Mouse (Mus musculus) limb, embryonic 12.5 days (tissue): ENCODE data around the gene Scd2. TPM values are rescaled to one million over a fixed set of nuclear protein-coding genes. Genes with fewer than 3 reads are reported as not detected.
"Not testable (repeated sequence)": the region's sequence is repeated elsewhere in the genome, so short reads cannot be mapped to it uniquely, and the experiment has no call there.

Experiments used
- ATAC-seq: fragments of 200-750 bp; cut with Nextera tagmentation; 2 replicates; pipeline ENCODE4 v1.8.0; 2017; ENCODE audit warnings: low read depth, moderate TSS enrichment; ENCODE audit not compliant: insufficient number of reproducible peaks, insufficient read depth, low FRiP score, low TSS enrichment
- H3K27ac ChIP-seq: fragments of 300-500 bp; sonication (generic); 2 replicates; pipeline ENCODE4 v1.5.1; 2016; ENCODE audit warnings: mild to moderate bottlenecking, moderate library complexity
- H3K27me3 ChIP-seq: fragments of 300-500 bp; sonication (generic); 2 replicates; pipeline ENCODE4 v1.6.1; 2016; ENCODE audit warnings: mild to moderate bottlenecking, moderate library complexity
- H3K36me3 ChIP-seq: fragments of 300-500 bp; sonication (generic); 2 replicates; pipeline ENCODE4 v1.6.1; 2016; ENCODE audit warnings: mild to moderate bottlenecking, moderate library complexity
- H3K4me1 ChIP-seq: fragments of 300-500 bp; sonication (generic); replicated peaks from 2 replicates; pipeline ENCODE4 v1.6.1; 2016
- H3K4me2 ChIP-seq: fragments of 300-500 bp; sonication (generic); 2 replicates; pipeline ENCODE4 v1.6.1; 2016; ENCODE audit warnings: mild to moderate bottlenecking, moderate library complexity
- H3K4me3 ChIP-seq: fragments of 300-500 bp; sonication (generic); replicated peaks from 2 replicates; pipeline ENCODE4 v1.5.1; 2016; ENCODE audit warnings: mild to moderate bottlenecking
- H3K9ac ChIP-seq: fragments of 300-500 bp; sonication (generic); replicated peaks from 2 replicates; pipeline ENCODE4 v1.6.1; 2016; ENCODE audit warnings: mild to moderate bottlenecking, moderate library complexity
- H3K9me3 ChIP-seq: fragments of 300-500 bp; sonication (generic); 2 replicates; pipeline ENCODE4 v1.6.1; 2016; ENCODE audit warnings: mild to moderate bottlenecking, moderate library complexity
- WGBS: fragments of 180-500 bp; shearing (Covaris S2); methylation state at CpG from one replicate; pipeline ENCODE4 v1.1.7; 2016; 5-methylcytosine and 5-hydroxymethylcytosine counted together
- polyA plus RNA-seq: library from polyadenylated mRNA; unstranded; fragments of >200 nt; fragmentation: Nextera tagmentation; extraction: Ambion mirVana; gene quantifications from 2 replicates; pipeline ENCODE4 v1.2.1, GENCODE M21; 2016

Scd2 gene
- polyA plus RNA-seq, 1 experiment from 2014 or later, result 304 TPM

- Histone ChIP-seq H3K4me1 (0 out of 2 replicates have a peak, but pooled peaks cover 4% of the 10 kb centered on the region), H3K9ac (no peak overlapping the region), H3K9me3 (no peaks in the 10 kb centered on the region), H3K27me3 (no peaks in the 10 kb centered on the region), H3K27ac (no peak overlapping the region), H3K4me2 (no peak overlapping the region), H3K4me3 (no peak overlapping the region), H3K36me3 (no peaks in the 10 kb centered on the region)
- no peak for ATAC-seq
- WGBS, result 92% methylated on average over 4 of the region's 4 CpGs
Measured at GRCm38 (mm10) chr19:44274452-44274851, 19.0 kb upstream of the Scd2 start.

- Histone ChIP-seq H3K36me3 (no peaks in the 10 kb centered on the region), H3K27ac (no peak overlapping the region), H3K4me1 (peaks cover 9% of the 10 kb centered on the region; the same call in 1 of the 2 replicates), H3K4me3 (no peak overlapping the region), H3K27me3 (no peaks in the 10 kb centered on the region), H3K9ac (no peak overlapping the region), H3K9me3 (no peaks in the 10 kb centered on the region), H3K4me2 (no peak overlapping the region)
- 91% methylated on average over 1 of the region's 1 CpGs for WGBS
- ATAC-seq, result no peak
Measured at GRCm38 (mm10) chr19:44275418-44275817, 18.1 kb upstream of the Scd2 start.

- no peak overlapping the region for H3K9ac ChIP-seq
- ATAC-seq, result no peak
Measured at GRCm38 (mm10) chr19:44276861-44277260, 16.6 kb upstream of the Scd2 start.

GRCm38 (mm10) chr19:44277931-44278330 lies 15.5 kb upstream of the Scd2 start:
- Histone ChIP-seq H3K9ac (no peak overlapping the region), H3K27ac (no peak overlapping the region), H3K9me3 (no peaks in the 10 kb centered on the region), H3K4me2 (no peak overlapping the region), H3K27me3 (no peaks in the 10 kb centered on the region), H3K4me1 (peaks cover 34% of the 10 kb centered on the region), H3K36me3 (no peaks in the 10 kb centered on the region), H3K4me3 (no peak overlapping the region)
- ATAC-seq, result no peak
- WGBS, result 85% methylated on average over 8 of the region's 8 CpGs

More at GRCm38 (mm10) chr19:44276861-44277260, 16.6 kb upstream of the Scd2 start:
- Histone ChIP-seq H3K4me1 (peaks cover 24% of the 10 kb centered on the region), H3K27me3 (no peaks in the 10 kb centered on the region), H3K27ac (no peak overlapping the region), H3K4me3 (no peak overlapping the region), H3K9me3 (no peaks in the 10 kb centered on the region), H3K36me3 (no peaks in the 10 kb centered on the region), H3K4me2 (no peak overlapping the region)
- 85% methylated on average over 5 of the region's 5 CpGs for WGBS

- H3K9me3 ChIP-seq, result no peaks in the 10 kb centered on the region
- H3K36me3 ChIP-seq, result no peaks in the 10 kb centered on the region
- no peak for ATAC-seq
- H3K9ac ChIP-seq, result no peak overlapping the region
- H3K27ac ChIP-seq, result peak overlapping the region; percentile 84
- WGBS, result 8% methylated on average over 6 of the region's 6 CpGs
- H3K4me3 ChIP-seq, result no peak overlapping the region
- H3K4me2 ChIP-seq, result no peak overlapping the region
- H3K4me1 ChIP-seq, result peaks cover 50% of the 10 kb centered on the region
- H3K27me3 ChIP-seq, result no peaks in the 10 kb centered on the region
Measured at GRCm38 (mm10) chr19:44280755-44281154, 12.7 kb upstream of the Scd2 start.

GRCm38 (mm10) chr19:44281825-44282447 lies 11.5 kb upstream of the Scd2 start:
- not testable (repeated sequence) for H3K27me3 ChIP-seq, H3K4me3 ChIP-seq, ATAC-seq, H3K9ac ChIP-seq, H3K36me3 ChIP-seq, H3K9me3 ChIP-seq
- Histone ChIP-seq H3K4me1 (peaks cover 50% of the 10 kb centered on the region), H3K27ac (peak overlapping the region; percentile 84), H3K4me2 (peak overlapping the region; percentile 10; the same call in 1 of the 2 replicates)
- WGBS, result 17% methylated on average over 1 of the region's 1 CpGs

- no peak overlapping the region for H3K4me3 ChIP-seq
- H3K9ac ChIP-seq, result peak overlapping the region; percentile 34; the same call in 1 of the 2 replicates
- no peaks in the 10 kb centered on the region for H3K36me3 ChIP-seq
- WGBS, result 25% methylated on average over 9 of the region's 9 CpGs
- ATAC-seq, result no peak
- H3K4me2 ChIP-seq, result peak overlapping the region; percentile 61; the same call in 1 of the 2 replicates
- peaks cover 50% of the 10 kb centered on the region for H3K4me1 ChIP-seq
- no peaks in the 10 kb centered on the region for H3K9me3 ChIP-seq
- H3K27ac ChIP-seq, result peak overlapping the region; percentile 97
- H3K27me3 ChIP-seq, result no peaks in the 10 kb centered on the region
Measured at GRCm38 (mm10) chr19:44282534-44283156, 10.8 kb upstream of the Scd2 start.

- H3K36me3 ChIP-seq, result no peaks in the 10 kb centered on the region
- H3K4me2 ChIP-seq, result peak overlapping the region; percentile 61
- no peaks in the 10 kb centered on the region for H3K27me3 ChIP-seq
- H3K9ac ChIP-seq, result peak overlapping the region; percentile 38
- WGBS, result 25% methylated on average over 15 of the region's 15 CpGs
- H3K4me1 ChIP-seq, result peaks cover 48% of the 10 kb centered on the region
- H3K4me3 ChIP-seq, result peak overlapping the region; percentile 38
- H3K9me3 ChIP-seq, result no peaks in the 10 kb centered on the region
- peak overlapping the region; percentile 97 for H3K27ac ChIP-seq
- ATAC-seq, result no peak
Measured at GRCm38 (mm10) chr19:44283157-44284024, 10.1 kb upstream of the Scd2 start.

GRCm38 (mm10) chr19:44284025-44284695 lies 9.3 kb upstream of the Scd2 start:
- peaks cover 48% of the 10 kb centered on the region for H3K4me1 ChIP-seq

GRCm38 (mm10) chr19:44284723-44285122 lies 8.8 kb upstream of the Scd2 start:
- H3K36me3 ChIP-seq, result no peaks in the 10 kb centered on the region
- 1% methylated on average over 11 of the region's 11 CpGs for WGBS
- peaks cover 51% of the 10 kb centered on the region for H3K4me1 ChIP-seq
- H3K4me3 ChIP-seq, result peak overlapping the region; percentile 38
- H3K27me3 ChIP-seq, result no peaks in the 10 kb centered on the region
- peak; percentile 23; the same call in 1 of the 2 replicates for ATAC-seq
- H3K27ac ChIP-seq, result peak overlapping the region; percentile 97
- H3K9ac ChIP-seq, result peak overlapping the region; percentile 38
- H3K4me2 ChIP-seq, result peak overlapping the region; percentile 61
- no peaks in the 10 kb centered on the region for H3K9me3 ChIP-seq

More at GRCm38 (mm10) chr19:44284025-44284695, 9.3 kb upstream of the Scd2 start:
- under 1% methylated on average over 32 of the region's 38 CpGs for WGBS
- peak; percentile 99 for ATAC-seq
- Histone ChIP-seq H3K9me3 (no peaks in the 10 kb centered on the region), H3K9ac (peak overlapping the region; percentile 38), H3K27me3 (no peaks in the 10 kb centered on the region), H3K36me3 (no peaks in the 10 kb centered on the region), H3K4me3 (peak overlapping the region; percentile 38), H3K4me2 (peak overlapping the region; percentile 61), H3K27ac (peak overlapping the region; percentile 97)
